Mouse (Mus musculus) layer of hippocampus, adult 11-12 months (tissue): ENCODE results near the gene Mrps25.

Source experiments
- DNase-seq: peaks from one replicate; pipeline ENCODE4 v3.0.0; 2022; ENCODE audit warnings: low spot score

Gene Mrps25

DNA sequence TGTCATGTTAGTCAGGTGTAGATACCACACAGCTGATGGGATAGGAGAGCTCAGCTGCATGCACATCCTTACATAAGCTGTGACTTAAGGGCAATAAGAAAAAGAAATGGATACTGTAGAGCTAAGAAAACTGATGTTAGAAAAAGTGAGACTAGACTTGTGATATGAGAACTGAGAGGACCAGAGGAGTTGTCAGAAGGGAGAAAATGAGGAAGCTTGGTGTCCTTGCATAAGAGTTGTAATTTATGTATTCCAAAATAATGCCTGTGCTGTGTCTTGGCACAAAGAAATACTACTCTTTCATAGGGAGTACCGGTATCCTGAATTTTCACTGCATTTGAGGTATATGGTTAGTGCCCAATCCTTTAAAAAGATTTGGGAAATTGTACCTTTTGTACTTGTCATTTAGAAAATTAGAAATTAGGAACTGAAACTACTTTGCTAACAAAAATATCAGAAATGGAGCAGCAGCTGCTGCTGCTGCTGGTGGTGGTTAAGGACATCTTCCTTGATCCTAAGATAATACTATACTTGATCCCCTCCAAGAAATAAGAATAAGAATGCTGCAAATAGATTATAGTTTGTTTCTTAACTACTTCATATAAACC lies 56.9 kb downstream of the Mrps25 start:
- DNase-seq = no peak

DNA sequence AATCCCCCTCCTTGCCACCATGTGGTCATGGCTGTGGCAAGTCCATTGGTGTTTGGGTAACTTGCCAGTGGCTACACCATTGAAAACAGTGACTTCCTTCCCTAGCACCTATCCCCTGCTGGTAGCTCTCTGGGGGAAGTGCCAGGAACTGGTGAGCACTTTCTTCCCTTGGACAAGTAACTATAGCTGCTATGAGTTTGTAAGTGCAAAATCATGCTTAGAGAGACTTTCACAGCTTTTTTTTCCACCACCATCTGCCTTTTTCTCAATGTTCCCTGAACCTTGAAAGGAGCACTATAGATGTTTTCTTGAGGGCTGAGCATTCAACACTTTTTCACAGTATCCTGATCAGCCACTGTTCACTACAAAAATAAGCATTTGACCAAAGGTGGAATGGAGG lies 59.3 kb downstream of the Mrps25 start:
- no peak for DNase-seq
